Mouse (Mus musculus): ENCODE results near the gene Dut. TPM values are rescaled to one million over a fixed set of nuclear protein-coding genes. Genes with fewer than 3 reads are reported as not detected.
A peak's percentile ranks its signal among the peaks of the same experiment; 100 is the strongest.

Gene Dut
- polyA plus RNA-seq (2016; fragmentation: Nextera tagmentation; extraction: Ambion mirVana), result 265 and 285 TPM in 2 replicates

GRCm38 (mm10) chr2:125247108-125247961 lies at the start of gene Dut:
Gene Dut, plus strand, starts transcription at chr2:125247190.
- Histone ChIP-seq H3K4me3 (peak within 1 kb of the TSS; percentile 87), H3K4me1 (peaks cover 30% of the 10 kb centered on the region), H3K36me3 (replicated peaks) (peaks cover 34% of the 10 kb centered on the region), H3K27ac (replicated peaks) (peak within 1 kb of the TSS; percentile 99), H3K27me3 (replicated peaks; ENCODE audit: low read depth, poor library complexity, severe bottlenecking) (no peaks in the 10 kb centered on the region), H3K9me3 (no peaks in the 10 kb centered on the region)
- WGBS, result under 1% methylated on average over 96 of the region's 96 CpGs
- DNase-seq (ENCODE audit: low spot score), result peak; percentile 99

- no peak overlapping the region for H3K4me3 ChIP-seq
- H3K4me1 ChIP-seq, result peaks cover 23% of the 10 kb centered on the region
- no peaks in the 10 kb centered on the region for H3K27me3 ChIP-seq (replicated peaks; ENCODE audit: low read depth, poor library complexity, severe bottlenecking)
- DNase-seq (ENCODE audit: low spot score), result peak; percentile 33
- no peak overlapping the region for H3K27ac ChIP-seq (replicated peaks)
- WGBS, result 72% methylated on average over 14 of the region's 14 CpGs
- no peaks in the 10 kb centered on the region for H3K9me3 ChIP-seq
- H3K36me3 ChIP-seq (replicated peaks), result no peaks in the 10 kb centered on the region
Measured at GRCm38 (mm10) chr2:125208894-125209596, 37.9 kb upstream of the Dut start.

GRCm38 (mm10) chr2:125211831-125212510 lies 35.0 kb upstream of the Dut start:
- peaks cover 23% of the 10 kb centered on the region for H3K4me1 ChIP-seq
- no peaks in the 10 kb centered on the region for H3K36me3 ChIP-seq (replicated peaks)
- 0 out of 2 replicates have a peak overlapping the region, but pooled peaks have one; percentile 8 for H3K27ac ChIP-seq (replicated peaks)
- H3K27me3 ChIP-seq (replicated peaks; ENCODE audit: low read depth, poor library complexity, severe bottlenecking), result no peaks in the 10 kb centered on the region
- WGBS, result 53% methylated on average over 10 of the region's 10 CpGs
- H3K9me3 ChIP-seq, result no peaks in the 10 kb centered on the region
- H3K4me3 ChIP-seq, result no peak overlapping the region
- DNase-seq (ENCODE audit: low spot score), result no peak

- DNase-seq (ENCODE audit: low spot score), result peak; percentile 77
Measured at GRCm38 (mm10) chr2:125214592-125214991, 32.4 kb upstream of the Dut start.

GRCm38 (mm10) chr2:125217286-125217685 lies 29.7 kb upstream of the Dut start:
- no peaks in the 10 kb centered on the region for H3K27me3 ChIP-seq (replicated peaks; ENCODE audit: low read depth, poor library complexity, severe bottlenecking)
- 84% methylated on average over 6 of the region's 6 CpGs for WGBS
- no peak for DNase-seq (ENCODE audit: low spot score)
- no peaks in the 10 kb centered on the region for H3K36me3 ChIP-seq (replicated peaks)
- no peak overlapping the region for H3K27ac ChIP-seq (replicated peaks)
- H3K4me3 ChIP-seq, result no peak overlapping the region
- no peaks in the 10 kb centered on the region for H3K4me1 ChIP-seq
- no peaks in the 10 kb centered on the region for H3K9me3 ChIP-seq

More at GRCm38 (mm10) chr2:125214592-125214991, 32.4 kb upstream of the Dut start:
- no peaks in the 10 kb centered on the region for H3K27me3 ChIP-seq (replicated peaks; ENCODE audit: low read depth, poor library complexity, severe bottlenecking)
- H3K9me3 ChIP-seq, result no peaks in the 10 kb centered on the region
- H3K4me1 ChIP-seq, result peaks cover 19% of the 10 kb centered on the region
- H3K36me3 ChIP-seq (replicated peaks), result no peaks in the 10 kb centered on the region
- H3K4me3 ChIP-seq, result no peak overlapping the region
- H3K27ac ChIP-seq (replicated peaks), result no peak overlapping the region
- WGBS, result 8% methylated on average over 3 of the region's 3 CpGs

- WGBS, result 87% methylated on average over 1 of the region's 1 CpGs
- H3K27ac ChIP-seq (replicated peaks), result no peak overlapping the region
- no peaks in the 10 kb centered on the region for H3K36me3 ChIP-seq (replicated peaks)
- H3K9me3 ChIP-seq, result no peaks in the 10 kb centered on the region
- DNase-seq (ENCODE audit: low spot score), result no peak
- no peaks in the 10 kb centered on the region for H3K4me1 ChIP-seq
- H3K4me3 ChIP-seq, result no peak overlapping the region
- no peaks in the 10 kb centered on the region for H3K27me3 ChIP-seq (replicated peaks; ENCODE audit: low read depth, poor library complexity, severe bottlenecking)
Measured at GRCm38 (mm10) chr2:125218566-125218965, 28.4 kb upstream of the Dut start.

GRCm38 (mm10) chr2:125219268-125219667 lies 27.7 kb upstream of the Dut start:
- Histone ChIP-seq H3K27me3 (replicated peaks; ENCODE audit: low read depth, poor library complexity, severe bottlenecking) (no peaks in the 10 kb centered on the region), H3K36me3 (replicated peaks) (no peaks in the 10 kb centered on the region), H3K9me3 (no peaks in the 10 kb centered on the region), H3K27ac (replicated peaks) (no peak overlapping the region), H3K4me1 (no peaks in the 10 kb centered on the region), H3K4me3 (no peak overlapping the region)
- 84% methylated on average over 3 of the region's 3 CpGs for WGBS
- no peak for DNase-seq (ENCODE audit: low spot score)

GRCm38 (mm10) chr2:125221673-125222072 lies 25.3 kb upstream of the Dut start:
- Histone ChIP-seq H3K36me3 (replicated peaks) (no peaks in the 10 kb centered on the region), H3K4me3 (no peak overlapping the region), H3K27me3 (replicated peaks; ENCODE audit: low read depth, poor library complexity, severe bottlenecking) (no peaks in the 10 kb centered on the region), H3K27ac (replicated peaks) (no peak overlapping the region), H3K9me3 (no peaks in the 10 kb centered on the region), H3K4me1 (no peaks in the 10 kb centered on the region)
- WGBS, result 81% methylated on average over 1 of the region's 1 CpGs
- DNase-seq (ENCODE audit: low spot score), result no peak

- no peaks in the 10 kb centered on the region for H3K36me3 ChIP-seq (replicated peaks)
- WGBS, result 86% methylated on average over 11 of the region's 11 CpGs
- no peak overlapping the region for H3K4me3 ChIP-seq
- no peak for DNase-seq (ENCODE audit: low spot score)
- H3K27ac ChIP-seq (replicated peaks), result no peak overlapping the region
- no peaks in the 10 kb centered on the region for H3K27me3 ChIP-seq (replicated peaks; ENCODE audit: low read depth, poor library complexity, severe bottlenecking)
- H3K9me3 ChIP-seq, result no peaks in the 10 kb centered on the region
- no peaks in the 10 kb centered on the region for H3K4me1 ChIP-seq
Measured at GRCm38 (mm10) chr2:125228472-125229409, 18.2 kb upstream of the Dut start.

- Histone ChIP-seq H3K4me3 (no peak overlapping the region), H3K27ac (replicated peaks) (no peak overlapping the region), H3K4me1 (no peaks in the 10 kb centered on the region), H3K27me3 (replicated peaks; ENCODE audit: low read depth, poor library complexity, severe bottlenecking) (no peaks in the 10 kb centered on the region), H3K36me3 (replicated peaks) (no peaks in the 10 kb centered on the region), H3K9me3 (no peaks in the 10 kb centered on the region)
- DNase-seq (ENCODE audit: low spot score), result no peak
- 85% methylated on average over 4 of the region's 4 CpGs for WGBS
Measured at GRCm38 (mm10) chr2:125232183-125232582, 14.8 kb upstream of the Dut start.

DNA sequence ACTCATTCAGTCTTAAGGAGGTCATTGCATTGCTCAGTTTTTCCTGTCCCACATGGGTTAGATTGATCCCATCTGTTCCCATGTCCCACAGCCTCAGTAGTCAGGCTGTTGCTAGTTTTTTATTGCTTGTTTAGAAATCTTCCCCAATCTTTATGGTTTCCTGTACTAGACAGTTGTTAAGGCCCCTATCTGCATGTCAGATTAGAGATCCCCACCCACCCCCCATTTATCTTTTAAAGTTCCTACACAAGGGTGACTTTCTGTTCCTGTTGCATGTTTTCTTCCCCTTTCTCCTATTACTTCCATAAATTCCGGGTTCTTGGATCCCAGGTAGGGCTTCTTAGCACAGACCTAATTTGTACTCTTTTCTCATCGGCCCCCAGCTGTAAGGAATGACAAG lies 13.5 kb upstream of the Dut start:
- DNase-seq (ENCODE audit: low spot score), result no peak
- no peak overlapping the region for H3K4me3 ChIP-seq
- no peaks in the 10 kb centered on the region for H3K36me3 ChIP-seq (replicated peaks)
- no peaks in the 10 kb centered on the region for H3K27me3 ChIP-seq (replicated peaks; ENCODE audit: low read depth, poor library complexity, severe bottlenecking)
- H3K4me1 ChIP-seq, result no peaks in the 10 kb centered on the region
- H3K9me3 ChIP-seq, result no peaks in the 10 kb centered on the region
- H3K27ac ChIP-seq (replicated peaks), result no peak overlapping the region
- WGBS, result 82% methylated on average over 2 of the region's 2 CpGs

DNA sequence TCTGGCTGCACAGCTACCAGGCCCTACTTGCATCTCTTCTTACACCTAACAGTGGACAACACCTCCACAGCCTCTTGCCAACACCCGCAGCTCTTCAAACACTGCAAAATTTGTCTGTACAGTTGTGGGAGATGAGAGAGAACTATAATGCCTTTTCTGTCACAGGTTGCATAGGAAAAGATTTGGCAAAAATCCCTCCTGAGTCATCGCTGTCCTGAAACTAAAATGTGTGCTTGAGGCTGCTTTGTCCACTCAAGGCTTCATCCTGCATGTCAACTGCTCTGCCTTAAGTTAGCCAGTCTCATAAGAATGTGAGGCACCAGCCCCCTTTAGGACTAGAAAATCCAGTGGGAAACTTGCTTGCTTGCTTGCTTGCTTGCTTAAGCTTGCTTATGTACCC lies 12.9 kb upstream of the Dut start:
- Histone ChIP-seq H3K4me1 (no peaks in the 10 kb centered on the region), H3K27ac (replicated peaks) (no peak overlapping the region), H3K27me3 (replicated peaks; ENCODE audit: low read depth, poor library complexity, severe bottlenecking) (no peaks in the 10 kb centered on the region), H3K9me3 (no peaks in the 10 kb centered on the region), H3K36me3 (replicated peaks) (no peaks in the 10 kb centered on the region), H3K4me3 (no peak overlapping the region)
- no peak for DNase-seq (ENCODE audit: low spot score)
- WGBS, result 88% methylated on average over 2 of the region's 2 CpGs

Measured in embryonic facial prominence, embryonic 10.5 days (tissue).